Mouse (Mus musculus) telencephalon, adult 2 months (tissue): Measurements from ENCODE around the gene Eppin.
"Not testable (repeated sequence)": the region's sequence is repeated elsewhere in the genome, so short reads cannot be mapped to it uniquely, and the experiment has no call there.

ENCODE experiments used
- DNase-seq: peaks from one replicate; pipeline ENCODE4 v3.0.0-alpha.2; 2011; ENCODE audit warnings: low read depth, low spot score

The Eppin gene

GRCm38 (mm10) chr2:164593494-164593893 is at the start of gene Eppin:
Eppin (minus strand) TSS chr2:164593594.
- DNase-seq: no peak

- DNase-seq: no peak
These were observed 48.7 kb upstream of the Eppin start for GRCm38 (mm10) chr2:164641881-164642673.

DNA sequence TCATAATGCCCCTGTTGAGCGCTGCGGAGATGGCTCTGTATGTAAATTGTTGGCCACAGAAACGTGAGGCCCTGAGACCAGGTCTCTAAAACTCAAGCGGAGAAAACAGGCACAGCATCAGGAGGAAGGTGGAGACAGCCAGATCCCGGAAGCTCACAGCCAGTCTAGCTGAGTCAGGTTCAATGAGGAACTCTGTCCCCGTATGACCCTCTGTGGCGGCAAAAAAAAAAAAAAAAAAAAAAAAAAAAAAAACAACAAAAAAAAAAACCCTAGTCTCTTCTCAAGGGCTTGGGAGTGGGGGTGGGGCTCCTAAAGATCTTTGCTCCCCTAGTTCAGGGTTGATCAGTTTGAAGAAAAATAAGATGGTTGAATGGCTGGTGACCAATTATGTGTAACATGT is 47.7 kb upstream of the Eppin start:
- DNase-seq: no peak

DNA sequence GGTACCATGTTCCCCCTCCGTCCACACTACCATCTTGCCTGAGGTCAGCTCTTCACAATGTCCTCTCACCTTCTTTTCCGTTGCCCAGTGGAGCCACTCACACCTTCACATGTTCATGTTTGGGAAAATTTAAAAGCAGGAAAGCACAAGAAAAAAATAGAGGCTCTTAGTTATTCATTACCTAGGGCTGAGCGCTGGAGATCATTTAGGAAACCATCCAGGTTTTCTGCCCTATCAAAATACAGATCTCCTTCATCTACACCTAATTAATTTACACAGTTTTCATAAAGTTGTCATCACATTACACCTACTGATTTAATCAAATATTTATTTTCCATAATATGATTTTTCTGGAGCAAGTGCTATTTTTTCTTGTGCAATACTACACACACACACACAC is 45.3 kb upstream of the Eppin start, which contains the start of gene Wfdc16:
Gene Wfdc16, minus strand, starts transcription at position 101 of the 400 bp plus-strand sequence.
- DNase-seq: no peak

DNA sequence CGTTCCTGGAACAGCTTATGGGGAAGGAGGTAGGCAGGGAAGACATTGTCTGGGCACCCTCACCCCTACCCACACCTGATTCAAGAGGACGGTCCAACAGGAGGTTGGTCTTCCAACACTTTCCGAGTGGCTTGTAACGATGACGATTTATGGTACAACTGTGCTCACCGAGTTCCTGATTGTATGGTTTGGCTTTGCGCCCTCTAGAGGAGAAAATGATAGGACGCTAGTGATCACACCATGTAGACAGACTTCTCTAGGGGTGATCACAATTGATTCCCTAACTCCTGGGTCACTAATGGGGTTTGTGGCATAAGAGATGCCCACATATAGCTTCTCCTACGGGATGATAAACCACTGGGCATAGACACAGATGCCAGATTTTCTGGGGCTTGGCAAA is 41.9 kb upstream of the Eppin start:
- DNase-seq: no peak

GRCm38 (mm10) chr2:164621775-164622174 is 28.4 kb upstream of the Eppin start:
- DNase-seq: no peak

GRCm38 (mm10) chr2:164619050-164619449 is 25.7 kb upstream of the Eppin start:
- no peak for DNase-seq

DNA sequence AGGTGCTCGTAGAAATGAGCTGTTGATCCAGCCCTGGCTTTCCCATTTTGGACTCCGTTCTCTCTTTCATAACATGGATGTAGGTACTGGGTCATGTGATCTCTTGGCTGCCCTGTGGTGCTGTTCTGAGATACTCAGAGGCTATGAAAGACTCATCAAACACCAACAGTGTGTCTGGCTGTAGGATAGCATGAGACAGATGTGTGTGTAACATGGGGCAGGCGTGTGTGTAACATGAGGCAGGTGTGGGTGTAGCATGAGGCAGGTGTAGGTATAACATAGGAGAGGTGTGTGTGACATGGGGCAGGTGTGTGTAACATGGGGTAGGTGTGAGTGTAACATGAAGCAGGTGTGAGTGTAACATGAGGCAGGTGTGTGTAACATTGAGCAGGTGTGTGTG is 22.0 kb upstream of the Eppin start:
- no peak for DNase-seq

GRCm38 (mm10) chr2:164613471-164613870 is 20.1 kb upstream of the Eppin start, which contains the start of the genes Wfdc6b and Wfdc8:
Wfdc6b (plus strand) TSS chr2:164613522.
Wfdc8 (minus strand) TSS chr2:164613626.
- not testable (repeated sequence) for DNase-seq

DNA sequence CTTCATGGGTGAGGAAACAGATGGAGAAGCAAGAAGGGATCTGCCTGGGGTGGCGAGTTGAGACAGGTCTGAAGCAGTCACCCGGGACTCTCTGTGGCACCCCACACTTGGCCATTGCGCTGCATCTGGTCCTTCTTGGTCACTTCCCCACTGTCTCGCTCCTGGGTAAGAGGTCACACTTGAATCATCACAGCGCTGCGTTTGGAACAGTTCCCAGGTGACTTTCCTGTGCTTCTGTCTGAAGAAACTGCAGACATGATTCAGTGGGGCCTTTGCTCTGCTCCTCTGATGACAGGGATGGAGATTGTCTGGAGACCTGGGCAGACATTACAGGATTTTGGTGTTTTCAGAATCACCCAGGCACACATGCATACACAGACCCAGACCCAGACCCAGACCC is 15.4 kb upstream of the Eppin start:
- no peak for DNase-seq

- DNase-seq: peak; percentile 12
These were observed 11.0 kb upstream of the Eppin start for GRCm38 (mm10) chr2:164604411-164604810.

DNA sequence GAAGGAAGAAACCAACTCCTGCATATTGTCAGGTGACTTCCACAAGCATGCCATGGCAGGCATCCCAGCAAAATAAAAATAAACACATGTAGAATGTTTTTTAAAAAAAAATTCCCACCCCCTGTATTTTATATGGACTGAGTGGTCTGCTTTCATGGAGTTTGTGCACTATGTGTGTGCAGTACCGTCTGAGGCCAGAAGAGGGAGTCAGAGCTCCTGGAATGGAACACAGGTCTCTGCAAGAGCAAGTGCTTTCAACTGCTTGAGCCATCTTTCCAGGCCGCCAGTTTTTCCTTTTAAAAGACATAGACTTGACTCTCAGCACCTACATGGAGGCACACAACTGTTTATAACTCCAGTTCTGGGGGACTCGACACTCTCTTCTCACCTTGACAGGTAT is 10.1 kb upstream of the Eppin start:
- no peak for DNase-seq

DNA sequence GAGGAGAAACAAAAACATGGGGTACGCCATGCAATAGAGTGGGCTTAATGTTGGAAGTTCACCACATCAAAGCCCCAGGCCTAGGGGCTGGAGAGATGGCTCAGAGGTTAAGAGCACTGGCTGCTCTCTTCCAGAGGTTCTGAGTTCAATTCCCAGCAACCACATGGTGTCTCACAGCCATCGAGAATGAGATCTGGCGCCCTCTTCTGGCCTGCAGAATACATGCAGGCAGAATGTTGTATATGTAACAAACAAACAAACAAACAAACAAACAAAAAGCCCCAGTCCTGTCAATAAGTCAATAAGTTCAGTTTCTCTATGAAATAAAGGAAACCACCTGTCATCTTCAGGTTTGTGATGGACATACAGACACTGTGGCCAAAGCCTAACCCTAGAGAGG is 6.8 kb upstream of the Eppin start:
- DNase-seq: no peak

DNA sequence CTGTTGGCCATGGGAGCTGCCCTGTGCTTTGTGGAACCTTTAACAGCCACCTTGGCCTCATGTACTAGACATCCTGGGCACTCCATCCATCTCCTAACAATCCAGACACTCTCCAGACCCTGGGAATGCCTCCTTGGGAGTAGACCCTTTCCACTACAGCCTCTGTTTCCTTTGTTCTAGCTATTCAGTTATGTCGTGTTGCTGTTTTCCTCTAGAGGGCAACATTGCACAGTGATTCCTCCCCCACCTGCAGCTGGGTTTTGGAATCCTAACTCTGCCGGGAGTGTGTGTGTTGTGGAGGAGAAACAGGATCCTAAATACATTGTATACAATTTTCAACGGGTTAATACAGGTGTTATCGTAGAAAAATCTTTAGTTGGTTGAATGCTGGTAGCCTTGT is 1.4 kb downstream of the Eppin start:
- peak; percentile 13 for DNase-seq

DNA sequence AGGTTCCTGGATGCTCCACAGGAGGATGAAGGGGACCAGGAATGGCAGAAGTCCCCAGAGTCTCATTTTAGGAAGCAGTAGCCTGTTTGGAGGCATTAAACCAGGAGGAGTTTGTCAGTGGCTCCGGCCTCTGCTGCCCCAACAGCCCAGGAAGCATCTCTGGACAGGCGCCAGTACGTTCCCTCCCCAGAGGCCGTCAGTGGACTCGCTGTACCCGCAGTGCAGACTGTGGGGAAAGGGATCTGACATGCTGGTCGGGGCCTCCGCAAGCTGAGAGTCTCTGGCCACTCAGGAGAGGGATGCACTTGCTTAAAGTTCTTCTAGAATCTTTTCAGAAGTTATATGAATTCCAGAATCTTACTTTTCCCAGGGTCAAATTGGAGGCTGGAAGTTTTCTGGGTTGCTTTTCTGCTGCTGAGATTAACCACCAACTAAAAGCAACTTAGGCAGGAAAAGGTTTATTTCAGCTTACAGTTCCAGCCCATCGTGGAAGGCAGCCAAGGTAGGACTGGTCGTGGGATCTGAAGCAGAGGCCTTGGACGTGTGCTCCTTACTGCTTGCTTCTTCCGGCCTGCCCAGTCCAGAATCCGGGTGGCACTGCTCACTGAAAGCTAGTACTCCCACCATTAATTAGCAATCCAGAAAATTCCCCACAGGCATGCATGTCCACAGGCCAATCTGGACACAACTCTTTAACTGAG is 8.2 kb downstream of the Eppin start, which contains the start of gene Wfdc6a:
Gene Wfdc6a, minus strand, starts transcription at position 423 of the 701 bp plus-strand sequence.
- DNase-seq: not testable (repeated sequence)

GRCm38 (mm10) chr2:164573359-164573758 is 20.0 kb downstream of the Eppin start, which contains the start of gene Spint3:
Spint3 (minus strand) TSS chr2:164573459.
- not testable (repeated sequence) for DNase-seq

DNA sequence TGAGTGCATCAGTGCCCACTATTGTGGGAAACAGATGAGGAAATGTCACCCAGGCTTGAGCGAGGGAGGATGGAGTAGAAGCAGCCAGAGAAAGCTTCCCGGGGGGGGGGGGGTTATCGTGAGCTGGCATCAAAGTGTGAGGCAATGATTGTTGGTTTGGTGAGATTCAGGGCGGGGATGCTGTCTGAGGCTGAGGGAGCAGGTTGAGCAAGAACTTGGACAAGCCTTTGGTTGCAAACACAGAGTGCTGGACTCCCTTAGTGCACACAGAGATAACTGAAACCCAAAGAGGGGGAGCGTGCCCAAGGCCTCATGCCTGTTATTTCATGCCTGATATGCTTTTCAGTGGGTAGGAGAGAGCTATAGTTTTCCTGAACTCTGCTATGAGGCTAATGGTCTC is 25.9 kb downstream of the Eppin start:
- no peak for DNase-seq

DNA sequence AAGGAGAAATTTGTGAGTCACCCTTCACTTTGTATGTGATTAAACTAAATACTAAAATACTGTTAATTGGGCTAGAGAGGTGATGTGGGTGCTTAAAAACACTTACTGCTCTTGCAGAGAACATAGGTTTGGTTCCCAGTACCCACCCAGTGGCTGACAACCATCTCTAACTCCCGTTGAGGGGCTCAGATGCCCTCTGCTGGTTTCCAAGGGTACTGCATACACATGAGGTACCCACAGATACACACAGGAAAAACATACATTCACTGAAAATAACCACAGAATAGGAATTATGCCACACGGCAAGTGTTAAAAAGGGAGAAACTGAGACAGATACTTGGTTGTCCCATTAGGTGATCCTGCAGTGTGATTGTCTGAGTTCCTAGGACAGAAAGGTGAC is 26.4 kb downstream of the Eppin start:
- no peak for DNase-seq

GRCm38 (mm10) chr2:164564346-164564745 is 29.0 kb downstream of the Eppin start:
- no peak for DNase-seq

DNA sequence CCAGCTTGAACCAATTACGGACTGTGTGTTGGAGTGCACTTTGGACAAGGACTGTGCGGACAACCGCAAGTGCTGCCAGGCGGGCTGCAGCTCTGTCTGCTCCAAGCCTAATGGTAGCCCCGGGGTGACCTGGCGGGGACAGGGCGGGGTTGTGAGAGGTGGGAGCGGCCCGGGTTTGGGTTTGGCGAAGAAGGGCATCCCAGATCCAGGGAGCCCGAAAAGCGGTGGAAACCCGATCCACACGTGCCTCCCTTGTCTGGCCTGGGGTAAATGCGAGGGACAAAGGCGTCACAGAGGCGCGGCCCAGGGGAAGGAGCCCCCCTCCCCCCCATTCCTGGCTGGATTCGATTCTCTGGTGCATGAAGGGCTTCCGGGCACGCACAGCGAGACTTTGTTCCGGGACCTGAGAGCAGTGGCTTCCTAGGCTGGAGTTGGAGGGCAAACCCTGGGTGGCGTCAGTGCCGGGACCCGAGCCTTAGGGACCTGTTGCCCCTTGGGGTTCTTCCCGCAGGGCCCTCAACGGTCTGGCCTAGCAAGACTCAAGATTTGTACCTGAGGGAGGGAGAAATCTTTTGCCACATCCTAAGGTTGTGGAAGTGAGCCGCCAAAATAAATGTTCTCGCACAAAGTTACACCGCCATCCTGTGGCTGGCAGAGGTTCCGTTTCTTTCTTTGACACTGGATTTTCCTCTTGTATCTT is 29.9 kb downstream of the Eppin start:
- no peak for DNase-seq

DNA sequence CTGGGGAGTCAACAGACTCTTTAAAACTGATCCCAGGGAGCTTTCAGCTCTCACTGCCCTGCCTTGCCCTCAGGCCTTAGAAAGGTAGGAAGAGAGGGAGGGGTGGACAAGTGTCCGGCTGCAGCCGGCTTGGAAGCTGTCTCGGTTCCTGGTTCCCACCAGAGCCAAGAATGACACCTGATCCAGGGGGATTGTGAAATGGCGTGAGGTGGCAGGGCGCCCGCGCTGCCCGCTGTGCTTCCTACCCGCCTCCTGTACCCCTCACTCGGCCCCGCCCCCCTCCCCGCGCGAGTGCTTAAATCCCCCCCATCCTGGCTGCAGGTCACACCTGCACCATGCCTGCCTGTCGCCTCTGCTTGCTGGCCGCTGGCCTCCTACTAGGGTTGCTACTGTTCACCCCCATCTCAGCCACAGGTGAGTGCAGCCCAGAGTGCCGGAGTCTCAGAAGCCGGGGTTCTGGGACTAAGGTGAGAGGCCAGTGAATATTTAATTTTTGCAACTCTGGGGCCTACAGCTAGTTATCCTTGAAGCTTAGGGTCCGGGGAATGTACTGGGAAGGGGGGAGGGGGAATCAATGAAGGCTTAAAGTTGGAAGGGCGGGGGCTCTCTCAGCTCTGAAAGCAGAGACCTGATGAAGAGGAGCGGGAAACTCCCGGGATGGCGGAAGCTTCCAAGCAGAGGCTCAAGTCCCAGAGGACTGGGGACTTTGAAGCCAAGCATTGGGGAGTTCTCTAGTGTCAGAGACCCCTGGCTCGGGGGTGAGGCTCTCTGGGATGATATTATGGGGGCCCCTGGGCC is 30.8 kb downstream of the Eppin start, which contains the start of gene Wfdc2:
Gene Wfdc2, plus strand, starts transcription at position 23 of the 798 bp plus-strand sequence.
- no peak for DNase-seq
